Mouse (Mus musculus): ENCODE measurements around the gene Hoxb6. TPM values are rescaled to one million over a fixed set of nuclear protein-coding genes. Genes with fewer than 3 reads are reported as not detected.

Gene Hoxb6
- polyA plus RNA-seq, 1 experiment from 2014 or later = 0.30 TPM

- Histone ChIP-seq H3K4me3 (peak overlapping the region; percentile 23; the same call in 1 of the 2 replicates), H3K4me2 (no peak overlapping the region), H3K27ac (no peak overlapping the region), H3K36me3 (no peaks in the 10 kb centered on the region), H3K9me3 (replicated peaks) (no peaks in the 10 kb centered on the region), H3K9ac (no peak overlapping the region), H3K4me1 (peaks cover 13% of the 10 kb centered on the region; the same call in 1 of the 2 replicates), H3K27me3 (replicated peaks) (peaks cover 98% of the 10 kb centered on the region)
- ATAC-seq = no peak
- WGBS (ENCODE audit: insufficient replicate concordance) = 0% methylated on average over 56 of the region's 58 CpGs
These were observed 20.0 kb upstream of the Hoxb6 start for GRCm38 (mm10) chr11:96272024-96272921.

- H3K4me1 ChIP-seq = peaks cover 13% of the 10 kb centered on the region; the same call in 1 of the 2 replicates
- 14% methylated on average over 10 of the region's 10 CpGs for WGBS (ENCODE audit: insufficient replicate concordance)
- H3K27ac ChIP-seq = no peak overlapping the region
- no peak overlapping the region for H3K4me3 ChIP-seq
- no peak for ATAC-seq
- H3K4me2 ChIP-seq = no peak overlapping the region
- H3K27me3 ChIP-seq (replicated peaks) = peaks cover 100% of the 10 kb centered on the region
- no peak overlapping the region for H3K9ac ChIP-seq
- H3K36me3 ChIP-seq = no peaks in the 10 kb centered on the region
- H3K9me3 ChIP-seq (replicated peaks) = no peaks in the 10 kb centered on the region
These were observed 17.8 kb upstream of the Hoxb6 start for GRCm38 (mm10) chr11:96274428-96274827.

- Histone ChIP-seq H3K4me3 (no peak overlapping the region), H3K9me3 (replicated peaks) (no peaks in the 10 kb centered on the region), H3K27me3 (replicated peaks) (peaks cover 100% of the 10 kb centered on the region), H3K36me3 (no peaks in the 10 kb centered on the region), H3K4me2 (no peak overlapping the region), H3K27ac (no peak overlapping the region), H3K4me1 (peaks cover 12% of the 10 kb centered on the region; the same call in 1 of the 2 replicates), H3K9ac (no peak overlapping the region)
- no peak for ATAC-seq
- WGBS (ENCODE audit: insufficient replicate concordance) = 14% methylated on average over 4 of the region's 4 CpGs
These were observed 16.4 kb upstream of the Hoxb6 start for GRCm38 (mm10) chr11:96275896-96276295.

- Histone ChIP-seq H3K36me3 (no peaks in the 10 kb centered on the region), H3K9ac (no peak overlapping the region), H3K4me1 (peaks cover 1% of the 10 kb centered on the region; the same call in 1 of the 2 replicates), H3K4me2 (no peak overlapping the region), H3K4me3 (no peak overlapping the region), H3K9me3 (replicated peaks) (no peaks in the 10 kb centered on the region), H3K27me3 (replicated peaks) (peaks cover 100% of the 10 kb centered on the region), H3K27ac (no peak overlapping the region)
- no peak for ATAC-seq
- WGBS (ENCODE audit: insufficient replicate concordance) = 4% methylated on average over 35 of the region's 35 CpGs
These were observed 14.9 kb upstream of the Hoxb6 start for GRCm38 (mm10) chr11:96277151-96278044.

GRCm38 (mm10) chr11:96278324-96278723, 14.0 kb upstream of the Hoxb6 start:
- H3K36me3 ChIP-seq = no peaks in the 10 kb centered on the region
- H3K4me2 ChIP-seq = no peak overlapping the region
- H3K4me3 ChIP-seq = no peak overlapping the region
- ATAC-seq = no peak
- H3K27ac ChIP-seq = no peak overlapping the region
- H3K9me3 ChIP-seq (replicated peaks) = no peaks in the 10 kb centered on the region
- H3K4me1 ChIP-seq = no peaks in the 10 kb centered on the region
- WGBS (ENCODE audit: insufficient replicate concordance) = 15% methylated on average over 14 of the region's 14 CpGs
- no peak overlapping the region for H3K9ac ChIP-seq
- H3K27me3 ChIP-seq (replicated peaks) = peaks cover 100% of the 10 kb centered on the region

- ATAC-seq = no peak
- Histone ChIP-seq H3K4me2 (no peak overlapping the region), H3K36me3 (no peaks in the 10 kb centered on the region)
These were observed 13.5 kb upstream of the Hoxb6 start for GRCm38 (mm10) chr11:96278773-96279172.

GRCm38 (mm10) chr11:96279421-96280233, 12.6 kb upstream of the Hoxb6 start:
- Histone ChIP-seq H3K4me2 (no peak overlapping the region), H3K9ac (no peak overlapping the region), H3K4me3 (no peak overlapping the region), H3K27ac (no peak overlapping the region), H3K27me3 (replicated peaks) (peaks cover 100% of the 10 kb centered on the region), H3K4me1 (no peaks in the 10 kb centered on the region), H3K36me3 (no peaks in the 10 kb centered on the region), H3K9me3 (replicated peaks) (no peaks in the 10 kb centered on the region)
- 5% methylated on average over 31 of the region's 31 CpGs for WGBS (ENCODE audit: insufficient replicate concordance)
- ATAC-seq = no peak

More at GRCm38 (mm10) chr11:96278773-96279172, 13.5 kb upstream of the Hoxb6 start:
- Histone ChIP-seq H3K4me3 (no peak overlapping the region), H3K9me3 (replicated peaks) (no peaks in the 10 kb centered on the region), H3K27me3 (replicated peaks) (peaks cover 100% of the 10 kb centered on the region), H3K27ac (no peak overlapping the region), H3K9ac (no peak overlapping the region), H3K4me1 (no peaks in the 10 kb centered on the region)
- WGBS (ENCODE audit: insufficient replicate concordance) = under 1% methylated on average over 9 of the region's 9 CpGs

GRCm38 (mm10) chr11:96280399-96281378, 11.6 kb upstream of the Hoxb6 start:
- Histone ChIP-seq H3K9ac (no peak overlapping the region), H3K27me3 (replicated peaks) (peaks cover 100% of the 10 kb centered on the region), H3K4me1 (no peaks in the 10 kb centered on the region), H3K9me3 (replicated peaks) (no peaks in the 10 kb centered on the region), H3K27ac (no peak overlapping the region), H3K4me3 (no peak overlapping the region), H3K4me2 (no peak overlapping the region), H3K36me3 (no peaks in the 10 kb centered on the region)
- 18% methylated on average over 8 of the region's 8 CpGs for whole genome bisulfite sequencing (ENCODE audit: insufficient replicate concordance)
- ATAC-seq = no peak

- ATAC-seq = no peak
- 7% methylated on average over 18 of the region's 18 CpGs for WGBS (ENCODE audit: insufficient replicate concordance)
- Histone ChIP-seq H3K4me3 (no peak overlapping the region), H3K9me3 (replicated peaks) (no peaks in the 10 kb centered on the region), H3K4me1 (no peaks in the 10 kb centered on the region), H3K36me3 (no peaks in the 10 kb centered on the region), H3K27me3 (replicated peaks) (peaks cover 100% of the 10 kb centered on the region), H3K27ac (no peak overlapping the region), H3K9ac (no peak overlapping the region), H3K4me2 (no peak overlapping the region)
These were observed 10.9 kb upstream of the Hoxb6 start for GRCm38 (mm10) chr11:96281396-96281795.

- Histone ChIP-seq H3K27me3 (replicated peaks) (peaks cover 100% of the 10 kb centered on the region), H3K9me3 (replicated peaks) (no peaks in the 10 kb centered on the region), H3K4me1 (peaks cover 4% of the 10 kb centered on the region; the same call in 1 of the 2 replicates), H3K4me2 (no peak within 1 kb of the TSS), H3K36me3 (no peaks in the 10 kb centered on the region), H3K9ac (no peak within 1 kb of the TSS), H3K27ac (no peak within 1 kb of the TSS), H3K4me3 (no peak within 1 kb of the TSS)
- WGBS (ENCODE audit: insufficient replicate concordance) = 2% methylated on average over 27 of the region's 27 CpGs
- no peak for ATAC-seq
These were observed 10.3 kb upstream of the Hoxb6 start, which contains the start of gene Hoxb8 for GRCm38 (mm10) chr11:96281855-96282570. TSS of gene Hoxb8 (plus strand) at chr11:96281905.
